Mouse (Mus musculus): ENCODE results near the gene Myom1. TPM values are rescaled to one million over a fixed set of nuclear protein-coding genes. Genes with fewer than 3 reads are reported as not detected.

Gene Myom1
- polyA plus RNA-seq, 1 experiment from 2014 or later: 18.5 TPM

GRCm38 (mm10) chr17:71004186-71004960 is 1.9 kb downstream of the Myom1 start:
- H3K27me3 ChIP-seq (replicated peaks; ENCODE audit: control insufficient read depth, insufficient read depth, low read length): no peaks in the 10 kb centered on the region
- no peak overlapping the region for H3K9ac ChIP-seq (ENCODE audit: low read length)
- ATAC-seq (replicated peaks; ENCODE audit: low FRiP score, low TSS enrichment, low read depth): no peak
- no peaks in the 10 kb centered on the region for H3K9me3 ChIP-seq (ENCODE audit: control insufficient read depth, low read length)
- peaks cover 27% of the 10 kb centered on the region for H3K4me1 ChIP-seq (replicated peaks; ENCODE audit: control insufficient read depth, insufficient read depth, low read length)
- no peak overlapping the region for H3K4me2 ChIP-seq (ENCODE audit: low read length)
- WGBS: 92% methylated on average over 10 of the region's 10 CpGs
- H3K27ac ChIP-seq (ENCODE audit: low read depth): no peak overlapping the region
- no peak overlapping the region for H3K4me3 ChIP-seq (ENCODE audit: low read depth, low read length)
- 0 out of 2 replicates have a peak, but pooled peaks cover 3% of the 10 kb centered on the region for H3K36me3 ChIP-seq (ENCODE audit: control insufficient read depth, insufficient read depth, low read length)
- no peak for DNase-seq (ENCODE audit: low spot score)

- no peaks in the 10 kb centered on the region for H3K27me3 ChIP-seq (replicated peaks; ENCODE audit: control insufficient read depth, insufficient read depth, low read length)
- peaks cover 15% of the 10 kb centered on the region for H3K4me1 ChIP-seq (replicated peaks; ENCODE audit: control insufficient read depth, insufficient read depth, low read length)
- WGBS: 79% methylated on average over 5 of the region's 5 CpGs
- no peak overlapping the region for H3K27ac ChIP-seq (ENCODE audit: low read depth)
- H3K36me3 ChIP-seq (ENCODE audit: control insufficient read depth, insufficient read depth, low read length): no peaks in the 10 kb centered on the region
- DNase-seq (ENCODE audit: low spot score) (no peak), ATAC-seq (replicated peaks; ENCODE audit: low FRiP score, low TSS enrichment, low read depth) (no peak)
- no peak overlapping the region for H3K4me2 ChIP-seq (ENCODE audit: low read length)
- H3K9ac ChIP-seq (ENCODE audit: low read length): no peak overlapping the region
- no peaks in the 10 kb centered on the region for H3K9me3 ChIP-seq (ENCODE audit: control insufficient read depth, low read length)
- no peak overlapping the region for H3K4me3 ChIP-seq (ENCODE audit: low read depth, low read length)
These were observed 4.5 kb downstream of the Myom1 start for GRCm38 (mm10) chr17:71006976-71007375.

- no peak for ATAC-seq (replicated peaks; ENCODE audit: low FRiP score, low TSS enrichment, low read depth)
- H3K9me3 ChIP-seq (ENCODE audit: control insufficient read depth, low read length): no peaks in the 10 kb centered on the region
- no peaks in the 10 kb centered on the region for H3K36me3 ChIP-seq (ENCODE audit: control insufficient read depth, insufficient read depth, low read length)
- H3K4me3 ChIP-seq (ENCODE audit: low read depth, low read length): no peak overlapping the region
- DNase-seq (ENCODE audit: low spot score): no peak
- H3K4me1 ChIP-seq (replicated peaks; ENCODE audit: control insufficient read depth, insufficient read depth, low read length): peaks cover 5% of the 10 kb centered on the region; the same call in 1 of the 2 replicates
- WGBS: 78% methylated on average over 3 of the region's 3 CpGs
- no peak overlapping the region for H3K4me2 ChIP-seq (ENCODE audit: low read length)
- no peak overlapping the region for H3K27ac ChIP-seq (ENCODE audit: low read depth)
- no peak overlapping the region for H3K9ac ChIP-seq (ENCODE audit: low read length)
- H3K27me3 ChIP-seq (replicated peaks; ENCODE audit: control insufficient read depth, insufficient read depth, low read length): no peaks in the 10 kb centered on the region
These were observed 6.2 kb downstream of the Myom1 start for GRCm38 (mm10) chr17:71008676-71009075.

- no peaks in the 10 kb centered on the region for H3K9me3 ChIP-seq (ENCODE audit: control insufficient read depth, low read length)
- H3K4me1 ChIP-seq (replicated peaks; ENCODE audit: control insufficient read depth, insufficient read depth, low read length): no peaks in the 10 kb centered on the region
- no peak overlapping the region for H3K9ac ChIP-seq (ENCODE audit: low read length)
- WGBS: 68% methylated on average over 1 of the region's 1 CpGs
- no peak overlapping the region for H3K4me3 ChIP-seq (ENCODE audit: low read depth, low read length)
- H3K27me3 ChIP-seq (replicated peaks; ENCODE audit: control insufficient read depth, insufficient read depth, low read length): no peaks in the 10 kb centered on the region
- no peak overlapping the region for H3K4me2 ChIP-seq (ENCODE audit: low read length)
- DNase-seq (ENCODE audit: low spot score) (no peak), ATAC-seq (replicated peaks; ENCODE audit: low FRiP score, low TSS enrichment, low read depth) (no peak)
- H3K27ac ChIP-seq (ENCODE audit: low read depth): no peak overlapping the region
- no peaks in the 10 kb centered on the region for H3K36me3 ChIP-seq (ENCODE audit: control insufficient read depth, insufficient read depth, low read length)
These were observed 7.3 kb downstream of the Myom1 start for GRCm38 (mm10) chr17:71009751-71010150.

- H3K27ac ChIP-seq (ENCODE audit: low read depth): no peak overlapping the region
- no peaks in the 10 kb centered on the region for H3K9me3 ChIP-seq (ENCODE audit: control insufficient read depth, low read length)
- H3K4me2 ChIP-seq (ENCODE audit: low read length): no peak overlapping the region
- ATAC-seq (replicated peaks; ENCODE audit: low FRiP score, low TSS enrichment, low read depth): no peak
- no peak overlapping the region for H3K4me3 ChIP-seq (ENCODE audit: low read depth, low read length)
- no peaks in the 10 kb centered on the region for H3K27me3 ChIP-seq (replicated peaks; ENCODE audit: control insufficient read depth, insufficient read depth, low read length)
- H3K9ac ChIP-seq (ENCODE audit: low read length): no peak overlapping the region
- DNase-seq (ENCODE audit: low spot score): no peak
- 58% methylated on average over 7 of the region's 7 CpGs for WGBS
- H3K36me3 ChIP-seq (ENCODE audit: control insufficient read depth, insufficient read depth, low read length): no peaks in the 10 kb centered on the region
- no peaks in the 10 kb centered on the region for H3K4me1 ChIP-seq (replicated peaks; ENCODE audit: control insufficient read depth, insufficient read depth, low read length)
These were observed 8.3 kb downstream of the Myom1 start for GRCm38 (mm10) chr17:71010646-71011242.

- H3K4me3 ChIP-seq (ENCODE audit: low read depth, low read length): no peak overlapping the region
- no peaks in the 10 kb centered on the region for H3K27me3 ChIP-seq (replicated peaks; ENCODE audit: control insufficient read depth, insufficient read depth, low read length)
- no peaks in the 10 kb centered on the region for H3K9me3 ChIP-seq (ENCODE audit: control insufficient read depth, low read length)
- DNase-seq (ENCODE audit: low spot score) (no peak), ATAC-seq (replicated peaks; ENCODE audit: low FRiP score, low TSS enrichment, low read depth) (no peak)
- H3K4me1 ChIP-seq (replicated peaks; ENCODE audit: control insufficient read depth, insufficient read depth, low read length): no peaks in the 10 kb centered on the region
- H3K9ac ChIP-seq (ENCODE audit: low read length): no peak overlapping the region
- H3K4me2 ChIP-seq (ENCODE audit: low read length): no peak overlapping the region
- WGBS: 84% methylated on average over 9 of the region's 9 CpGs
- H3K27ac ChIP-seq (ENCODE audit: low read depth): no peak overlapping the region
- H3K36me3 ChIP-seq (ENCODE audit: control insufficient read depth, insufficient read depth, low read length): no peaks in the 10 kb centered on the region
These were observed 9.7 kb downstream of the Myom1 start for GRCm38 (mm10) chr17:71011931-71012662.

- Histone ChIP-seq H3K9me3 (ENCODE audit: control insufficient read depth, low read length) (no peaks in the 10 kb centered on the region), H3K4me3 (ENCODE audit: low read depth, low read length) (no peak overlapping the region), H3K27ac (ENCODE audit: low read depth) (no peak overlapping the region), H3K27me3 (replicated peaks; ENCODE audit: control insufficient read depth, insufficient read depth, low read length) (no peaks in the 10 kb centered on the region), H3K36me3 (ENCODE audit: control insufficient read depth, insufficient read depth, low read length) (no peaks in the 10 kb centered on the region), H3K4me2 (ENCODE audit: low read length) (no peak overlapping the region), H3K9ac (ENCODE audit: low read length) (no peak overlapping the region), H3K4me1 (replicated peaks; ENCODE audit: control insufficient read depth, insufficient read depth, low read length) (no peaks in the 10 kb centered on the region)
- 72% methylated on average over 6 of the region's 6 CpGs for WGBS
- peak; percentile 45 for ATAC-seq (replicated peaks; ENCODE audit: low FRiP score, low TSS enrichment, low read depth)
- DNase-seq (ENCODE audit: low spot score): no peak
These were observed 10.7 kb downstream of the Myom1 start for GRCm38 (mm10) chr17:71013105-71013504.

- no peak for ATAC-seq (replicated peaks; ENCODE audit: low FRiP score, low TSS enrichment, low read depth)
- H3K4me2 ChIP-seq (ENCODE audit: low read length): no peak overlapping the region
- 63% methylated on average over 5 of the region's 5 CpGs for WGBS
These were observed 12.5 kb downstream of the Myom1 start for GRCm38 (mm10) chr17:71014911-71015310.

More at GRCm38 (mm10) chr17:71014911-71015310, 12.5 kb downstream of the Myom1 start:
- peaks cover 8% of the 10 kb centered on the region; the same call in 1 of the 2 replicates for H3K4me1 ChIP-seq (replicated peaks; ENCODE audit: control insufficient read depth, insufficient read depth, low read length)
- no peak overlapping the region for H3K4me3 ChIP-seq (ENCODE audit: low read depth, low read length)
- no peaks in the 10 kb centered on the region for H3K9me3 ChIP-seq (ENCODE audit: control insufficient read depth, low read length)
- DNase-seq (ENCODE audit: low spot score): no peak
- H3K27ac ChIP-seq (ENCODE audit: low read depth): no peak overlapping the region
- H3K27me3 ChIP-seq (replicated peaks; ENCODE audit: control insufficient read depth, insufficient read depth, low read length): no peaks in the 10 kb centered on the region
- no peak overlapping the region for H3K9ac ChIP-seq (ENCODE audit: low read length)
- H3K36me3 ChIP-seq (ENCODE audit: control insufficient read depth, insufficient read depth, low read length): no peaks in the 10 kb centered on the region
